Mouse (Mus musculus): ENCODE measurements around the gene Auts2.

DNA sequence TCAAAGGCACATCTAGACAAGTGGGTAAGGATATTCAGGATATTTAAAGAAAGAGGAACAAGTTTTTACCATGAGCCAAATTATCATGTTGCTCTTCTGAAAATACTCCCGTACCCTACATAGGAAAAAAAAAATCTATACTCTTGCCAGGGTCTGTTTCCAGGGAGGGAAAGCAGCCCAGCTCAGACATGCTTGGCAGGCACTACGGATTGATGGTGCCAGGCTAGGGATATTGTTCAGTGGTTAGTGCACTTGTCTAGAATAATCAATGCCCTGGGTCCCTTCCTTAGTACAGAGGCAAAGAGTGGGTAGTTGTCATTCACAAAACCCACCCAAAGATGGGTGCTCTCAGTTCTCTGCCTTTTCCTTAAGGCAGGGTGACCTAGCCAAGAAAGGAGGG lies 90.8 kb downstream of the Auts2 start:
- TF ChIP-seq CTCF (conservative IDR thresholded peaks at IDR 0.05 in 1 of 2, IDR thresholded peaks at IDR 0.05 in 1 of 2; ENCODE audit: low read depth in 2 of 2, low read length in 2 of 2) (no peak), ZMIZ1 (IDR thresholded peaks at IDR 0.05; ENCODE audit: low read depth, low read length) (no peak), MAX (IDR thresholded peaks at IDR 0.05; ENCODE audit: low read length) (no peak), POLR2A (IDR thresholded peaks at IDR 0.05; ENCODE audit: low read depth, low read length) (no peak), HCFC1 (IDR thresholded peaks at IDR 0.05; ENCODE audit: low read depth, low read length) (no peak), TCF12 (IDR thresholded peaks at IDR 0.05; ENCODE audit: low read depth, low read length) (no peak)

All from CH12.LX (cell line).